Mouse (Mus musculus): Measurements from ENCODE around the gene H3f3b. TPM values are rescaled to one million over a fixed set of nuclear protein-coding genes. Genes with fewer than 3 reads are reported as not detected.
A peak's percentile ranks its signal among the peaks of the same experiment; 100 is the strongest.

Gene H3f3b
- polyA plus RNA-seq, 1 experiment, result 161 TPM

GRCm38 (mm10) chr11:116001725-116002124 lies 26.0 kb downstream of the H3f3b start:
- no peaks in the 10 kb centered on the region for H3K27me3 ChIP-seq (ENCODE audit: control insufficient read depth, insufficient read depth, low read length)
- DNase-seq (ENCODE audit: low read depth in 1 of 2, low spot score in 2 of 2), result no peak
- 64% methylated on average over 6 of the region's 6 CpGs for WGBS
- H3K36me3 ChIP-seq (ENCODE audit: control insufficient read depth, insufficient read depth, low read length), result no peaks in the 10 kb centered on the region
- peaks cover 11% of the 10 kb centered on the region; the same call in 1 of the 2 replicates for H3K4me1 ChIP-seq (ENCODE audit: control insufficient read depth, insufficient read depth, insufficient read length)
- H3K4me3 ChIP-seq (ENCODE audit: extremely low read depth, insufficient read depth, insufficient read length), result no peak overlapping the region
- H3K27ac ChIP-seq (ENCODE audit: insufficient read depth, low read length), result no peak overlapping the region
- TF ChIP-seq POLR2A (IDR thresholded peaks at IDR 0.05; ENCODE audit: low read depth, low read length) (no peak), CTCF (IDR thresholded peaks at IDR 0.05; ENCODE audit: extremely low read depth, insufficient read depth, insufficient read length, insufficient replicate concordance) (no peak)

- TF ChIP-seq CTCF (IDR thresholded peaks at IDR 0.05; ENCODE audit: extremely low read depth, insufficient read depth, insufficient read length, insufficient replicate concordance) (no peak), POLR2A (IDR thresholded peaks at IDR 0.05; ENCODE audit: low read depth, low read length) (no peak)
- Histone ChIP-seq H3K27ac (ENCODE audit: insufficient read depth, low read length) (no peak overlapping the region), H3K4me3 (ENCODE audit: extremely low read depth, insufficient read depth, insufficient read length) (no peak overlapping the region), H3K27me3 (ENCODE audit: control insufficient read depth, insufficient read depth, low read length) (no peaks in the 10 kb centered on the region), H3K4me1 (ENCODE audit: control insufficient read depth, insufficient read depth, insufficient read length) (peaks cover 10% of the 10 kb centered on the region; the same call in 1 of the 2 replicates), H3K36me3 (ENCODE audit: control insufficient read depth, insufficient read depth, low read length) (no peaks in the 10 kb centered on the region)
- WGBS, result 87% methylated on average over 10 of the region's 10 CpGs
- DNase-seq (ENCODE audit: low read depth in 1 of 2, low spot score in 2 of 2), result no peak
Measured at GRCm38 (mm10) chr11:116000607-116001006, 27.2 kb downstream of the H3f3b start.

GRCm38 (mm10) chr11:115999538-116000143 lies 28.1 kb downstream of the H3f3b start:
- no peak for TF ChIP-seq POLR2A (IDR thresholded peaks at IDR 0.05; ENCODE audit: low read depth, low read length)
- TF ChIP-seq CTCF (IDR thresholded peaks at IDR 0.05; ENCODE audit: extremely low read depth, insufficient read depth, insufficient read length, insufficient replicate concordance), result peak; percentile 56; the same call in 1 of the 2 replicates
- H3K4me1 ChIP-seq (ENCODE audit: control insufficient read depth, insufficient read depth, insufficient read length), result peaks cover 2% of the 10 kb centered on the region; the same call in 1 of the 2 replicates
- peak; percentile 56 to 73 for DNase-seq (ENCODE audit: low read depth in 1 of 2, low spot score in 2 of 2)
- H3K27me3 ChIP-seq (ENCODE audit: control insufficient read depth, insufficient read depth, low read length), result no peaks in the 10 kb centered on the region
- no peaks in the 10 kb centered on the region for H3K36me3 ChIP-seq (ENCODE audit: control insufficient read depth, insufficient read depth, low read length)
- H3K4me3 ChIP-seq (ENCODE audit: extremely low read depth, insufficient read depth, insufficient read length), result no peak overlapping the region
- 11% methylated on average over 14 of the region's 14 CpGs for WGBS
- H3K27ac ChIP-seq (ENCODE audit: insufficient read depth, low read length), result no peak overlapping the region

GRCm38 (mm10) chr11:115999027-115999426 lies 28.7 kb downstream of the H3f3b start:
- Histone ChIP-seq H3K27ac (ENCODE audit: insufficient read depth, low read length) (no peak overlapping the region), H3K4me1 (ENCODE audit: control insufficient read depth, insufficient read depth, insufficient read length) (no peaks in the 10 kb centered on the region), H3K27me3 (ENCODE audit: control insufficient read depth, insufficient read depth, low read length) (no peaks in the 10 kb centered on the region), H3K36me3 (ENCODE audit: control insufficient read depth, insufficient read depth, low read length) (no peaks in the 10 kb centered on the region), H3K4me3 (ENCODE audit: extremely low read depth, insufficient read depth, insufficient read length) (no peak overlapping the region)
- WGBS, result 43% methylated on average over 7 of the region's 7 CpGs
- TF ChIP-seq POLR2A (IDR thresholded peaks at IDR 0.05; ENCODE audit: low read depth, low read length) (no peak), CTCF (IDR thresholded peaks at IDR 0.05; ENCODE audit: extremely low read depth, insufficient read depth, insufficient read length, insufficient replicate concordance) (no peak)
- no peak for DNase-seq (ENCODE audit: low read depth in 1 of 2, low spot score in 2 of 2)

DNA sequence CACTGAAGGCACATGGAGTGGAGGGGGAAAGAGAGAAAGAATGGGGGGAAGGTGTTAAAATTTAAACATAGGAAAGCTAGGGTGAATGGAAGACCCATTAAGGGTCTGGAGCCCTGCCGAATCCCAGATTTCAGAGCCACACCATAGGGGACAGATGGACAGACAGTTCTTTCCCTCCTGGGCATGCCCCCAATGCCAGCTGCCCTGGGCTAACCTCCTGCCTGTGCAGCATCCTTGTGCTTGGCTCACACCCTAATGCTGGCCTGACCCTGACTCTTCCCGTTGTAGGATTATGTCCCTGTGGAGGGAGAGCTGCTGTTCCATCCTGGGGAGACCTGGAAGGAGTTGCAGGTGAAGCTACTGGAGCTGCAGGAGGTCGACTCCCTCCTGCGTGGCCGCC lies 30.1 kb downstream of the H3f3b start:
- Histone ChIP-seq H3K4me1 (ENCODE audit: control insufficient read depth, insufficient read depth, insufficient read length) (no peaks in the 10 kb centered on the region), H3K27me3 (ENCODE audit: control insufficient read depth, insufficient read depth, low read length) (no peaks in the 10 kb centered on the region), H3K36me3 (ENCODE audit: control insufficient read depth, insufficient read depth, low read length) (no peaks in the 10 kb centered on the region), H3K4me3 (ENCODE audit: extremely low read depth, insufficient read depth, insufficient read length) (no peak overlapping the region), H3K27ac (ENCODE audit: insufficient read depth, low read length) (no peak overlapping the region)
- 87% methylated on average over 5 of the region's 5 CpGs for WGBS
- no peak for DNase-seq (ENCODE audit: low read depth in 1 of 2, low spot score in 2 of 2)
- no peak for TF ChIP-seq CTCF (IDR thresholded peaks at IDR 0.05; ENCODE audit: extremely low read depth, insufficient read depth, insufficient read length, insufficient replicate concordance)
- no peak for TF ChIP-seq POLR2A (IDR thresholded peaks at IDR 0.05; ENCODE audit: low read depth, low read length)

- Histone ChIP-seq H3K4me1 (ENCODE audit: control insufficient read depth, insufficient read depth, insufficient read length) (no peaks in the 10 kb centered on the region), H3K36me3 (ENCODE audit: control insufficient read depth, insufficient read depth, low read length) (no peaks in the 10 kb centered on the region), H3K27ac (ENCODE audit: insufficient read depth, low read length) (no peak overlapping the region), H3K4me3 (ENCODE audit: extremely low read depth, insufficient read depth, insufficient read length) (no peak overlapping the region), H3K27me3 (ENCODE audit: control insufficient read depth, insufficient read depth, low read length) (no peaks in the 10 kb centered on the region)
- DNase-seq (ENCODE audit: low read depth in 1 of 2, low spot score in 2 of 2), result no peak
- WGBS, result 82% methylated on average over 4 of the region's 4 CpGs
- TF ChIP-seq POLR2A (IDR thresholded peaks at IDR 0.05; ENCODE audit: low read depth, low read length) (no peak), CTCF (IDR thresholded peaks at IDR 0.05; ENCODE audit: extremely low read depth, insufficient read depth, insufficient read length, insufficient replicate concordance) (no peak)
Measured at GRCm38 (mm10) chr11:115997047-115997446, 30.7 kb downstream of the H3f3b start.

GRCm38 (mm10) chr11:115995256-115995655 lies 32.5 kb downstream of the H3f3b start:
- 89% methylated on average over 3 of the region's 3 CpGs for WGBS
- H3K27me3 ChIP-seq (ENCODE audit: control insufficient read depth, insufficient read depth, low read length), result no peaks in the 10 kb centered on the region
- no peak overlapping the region for H3K27ac ChIP-seq (ENCODE audit: insufficient read depth, low read length)
- TF ChIP-seq CTCF (IDR thresholded peaks at IDR 0.05; ENCODE audit: extremely low read depth, insufficient read depth, insufficient read length, insufficient replicate concordance) (no peak), POLR2A (IDR thresholded peaks at IDR 0.05; ENCODE audit: low read depth, low read length) (no peak)
- DNase-seq (ENCODE audit: low read depth in 1 of 2, low spot score in 2 of 2), result no peak
- H3K4me3 ChIP-seq (ENCODE audit: extremely low read depth, insufficient read depth, insufficient read length), result no peak overlapping the region
- H3K4me1 ChIP-seq (ENCODE audit: control insufficient read depth, insufficient read depth, insufficient read length), result no peaks in the 10 kb centered on the region
- no peaks in the 10 kb centered on the region for H3K36me3 ChIP-seq (ENCODE audit: control insufficient read depth, insufficient read depth, low read length)

All from spleen, adult 2 months (tissue).